Mouse (Mus musculus) layer of hippocampus, postnatal 14 days (tissue): ENCODE data around the gene Egln2. TPM values are rescaled to one million over a fixed set of nuclear protein-coding genes. Genes with fewer than 3 reads are reported as not detected.

Experiments used
- DNase-seq, 2 experiments: peaks; one replicate each; pipeline ENCODE4 v3.0.0; 2021 to 2022; ENCODE audit warnings: low spot score in 2 of 2, mixed read lengths in 1 of 2
- total RNA-seq, 2 experiments: library from RNA; stranded (reverse); gene quantifications; 2 replicates each; pipeline ENCODE4 v1.2.3; 2021

The Egln2 gene
- total RNA-seq, 2 experiments from 2014 or later, result 88.1 to 90.7 TPM

- peak; percentile 100 for DNase-seq
Observed at GRCm38 (mm10) chr7:27178324-27179216, 12.0 kb upstream of the Egln2 start, which contains the start of gene Rab4b. Rab4b (minus strand) TSS chr7:27178896.

DNA sequence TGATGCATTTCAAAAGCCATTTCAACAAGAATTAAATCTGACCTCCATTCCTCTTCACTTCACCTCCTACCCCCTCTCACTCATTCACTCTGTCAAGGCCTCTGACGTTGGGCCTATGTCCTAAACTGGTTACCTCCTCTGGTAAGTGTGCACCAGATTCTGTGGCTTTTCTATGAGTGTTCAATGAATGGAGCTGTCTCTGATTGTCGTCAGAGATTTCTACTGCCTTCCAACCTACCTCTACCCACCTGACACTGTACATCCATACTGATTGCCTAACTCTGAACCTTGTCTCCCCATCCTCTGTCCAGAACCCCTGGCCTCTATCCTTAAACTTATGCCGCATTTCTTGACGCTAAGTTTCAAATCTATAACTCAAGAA, 11.3 kb upstream of the Egln2 start:
- DNase-seq, result no peak

GRCm38 (mm10) chr7:27174896-27175295, 8.3 kb upstream of the Egln2 start:
- DNase-seq, result no peak

- DNase-seq, result no peak
Observed at GRCm38 (mm10) chr7:27174496-27174895, 7.9 kb upstream of the Egln2 start.

DNA sequence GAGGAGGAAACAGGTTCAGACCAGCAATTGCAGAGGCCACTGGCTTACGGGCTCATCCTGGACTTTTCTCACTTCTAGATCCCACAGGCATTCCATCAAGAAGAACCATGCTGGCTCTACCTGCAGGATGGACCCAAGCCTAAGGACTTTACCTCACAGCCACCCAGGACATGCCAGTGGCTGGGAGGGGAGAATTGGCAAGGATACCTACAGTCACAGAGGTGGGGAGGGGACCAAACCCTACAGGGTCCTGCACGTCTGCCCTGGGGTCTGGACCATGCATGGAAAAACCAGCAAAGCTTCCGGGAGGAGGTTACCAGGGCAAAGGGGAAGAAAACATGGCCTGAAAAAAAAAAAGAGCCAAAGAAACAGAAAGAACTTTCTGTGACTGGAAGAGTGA, 4.4 kb upstream of the Egln2 start:
- DNase-seq, result no peak

- DNase-seq, result no peak
Observed at GRCm38 (mm10) chr7:27168371-27168770, 1.8 kb upstream of the Egln2 start.

DNA sequence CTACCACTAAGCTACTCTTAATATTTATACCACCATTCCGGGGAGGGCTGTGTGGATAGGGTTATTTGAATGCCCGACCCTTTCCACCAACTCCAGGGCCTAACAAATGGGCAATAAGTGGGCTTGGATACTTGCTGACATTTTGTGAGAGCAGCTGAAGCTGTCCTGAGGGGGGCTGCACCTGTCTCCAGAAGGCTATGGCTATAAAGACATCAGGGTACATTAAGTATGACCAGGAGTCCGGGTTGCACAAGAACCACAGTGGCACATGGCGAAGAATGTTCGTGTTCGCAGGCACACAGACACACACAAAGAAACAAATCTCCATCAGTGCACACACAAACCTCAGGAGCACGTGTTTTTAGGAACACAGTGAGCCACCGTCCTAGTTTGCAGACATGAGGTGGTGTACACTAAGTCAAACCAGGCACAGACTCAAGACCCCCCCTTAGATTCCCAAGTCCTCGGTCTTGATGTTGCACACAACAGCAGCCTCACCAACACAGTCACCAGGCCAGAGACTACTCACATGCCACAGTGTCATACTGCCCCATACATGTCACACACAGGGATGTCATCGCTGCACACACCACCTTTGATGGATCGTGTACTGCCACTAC, 983 bp upstream of the Egln2 start:
- DNase-seq, result no peak

DNA sequence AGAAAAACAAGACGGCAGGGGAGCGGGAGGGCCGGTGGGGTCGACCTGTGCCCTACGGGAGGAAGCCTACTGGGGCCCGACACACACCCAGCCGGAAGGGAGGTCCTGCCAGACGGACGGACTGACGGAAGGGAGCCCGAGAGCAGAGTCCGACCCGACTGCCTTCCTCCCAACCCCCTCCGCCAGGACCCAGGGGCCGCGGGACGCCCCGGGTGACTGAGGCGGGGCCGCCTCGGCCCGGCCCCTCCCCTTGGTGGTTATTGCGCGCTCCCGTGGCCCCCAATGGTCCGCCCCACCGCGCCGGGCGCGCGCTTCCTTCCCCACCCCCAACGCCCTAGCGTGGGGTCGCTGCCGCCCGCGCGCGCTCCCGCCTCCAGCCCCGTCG, 381 bp downstream of the Egln2 start:
- DNase-seq, result peak; percentile 77 to 80

DNA sequence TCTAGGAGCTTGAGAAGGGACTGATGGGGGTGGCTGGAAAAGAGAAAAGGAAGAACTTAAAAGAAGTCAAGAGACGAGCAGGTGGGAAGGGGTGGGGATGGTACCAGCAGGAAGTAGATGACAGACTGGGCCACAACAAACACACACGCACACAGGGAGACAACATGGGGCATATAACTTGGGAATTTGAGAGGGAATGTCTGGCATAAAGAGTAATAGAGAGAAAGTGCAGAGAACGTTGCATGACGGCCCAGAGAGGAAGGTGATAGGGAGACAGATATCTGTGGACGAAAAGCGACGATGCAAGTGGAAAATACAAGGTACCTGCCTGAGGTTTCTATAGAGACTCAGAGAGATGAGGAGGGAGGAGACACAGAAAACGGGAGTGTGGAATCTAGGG, 906 bp downstream of the Egln2 start:
- DNase-seq, result no peak

DNA sequence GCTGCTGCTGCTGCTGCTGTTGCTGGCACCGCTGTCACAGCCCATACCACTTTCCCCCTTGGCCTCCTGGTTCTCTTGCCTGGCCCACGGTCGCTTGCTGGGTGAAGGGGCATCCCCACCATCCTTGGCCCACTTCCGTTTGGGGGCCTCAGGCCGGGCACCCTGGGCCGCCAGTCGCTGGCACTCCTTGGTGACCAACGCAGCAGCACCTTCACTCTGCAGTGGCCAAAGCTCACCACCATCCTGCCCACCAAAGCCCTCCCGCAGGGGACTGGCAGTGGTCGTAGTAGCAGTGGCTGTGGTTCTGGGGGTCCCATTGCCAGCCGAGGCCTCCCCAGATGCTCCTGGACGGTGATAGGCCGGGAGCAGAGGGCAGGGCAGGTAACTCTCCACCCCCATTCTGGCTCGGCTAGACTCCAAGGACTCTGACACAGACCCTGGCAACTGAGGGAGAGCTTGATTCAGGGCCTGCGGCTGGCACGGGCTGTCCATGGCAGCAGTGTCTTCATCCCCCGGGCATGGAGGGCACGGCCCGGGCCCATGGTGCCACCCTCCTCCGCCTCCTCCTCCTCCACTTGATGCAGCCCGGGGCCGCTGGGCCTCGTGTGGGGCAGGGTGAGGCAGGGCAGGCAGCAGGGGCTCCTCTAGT, 1.5 kb downstream of the Egln2 start:
- DNase-seq, result no peak

DNA sequence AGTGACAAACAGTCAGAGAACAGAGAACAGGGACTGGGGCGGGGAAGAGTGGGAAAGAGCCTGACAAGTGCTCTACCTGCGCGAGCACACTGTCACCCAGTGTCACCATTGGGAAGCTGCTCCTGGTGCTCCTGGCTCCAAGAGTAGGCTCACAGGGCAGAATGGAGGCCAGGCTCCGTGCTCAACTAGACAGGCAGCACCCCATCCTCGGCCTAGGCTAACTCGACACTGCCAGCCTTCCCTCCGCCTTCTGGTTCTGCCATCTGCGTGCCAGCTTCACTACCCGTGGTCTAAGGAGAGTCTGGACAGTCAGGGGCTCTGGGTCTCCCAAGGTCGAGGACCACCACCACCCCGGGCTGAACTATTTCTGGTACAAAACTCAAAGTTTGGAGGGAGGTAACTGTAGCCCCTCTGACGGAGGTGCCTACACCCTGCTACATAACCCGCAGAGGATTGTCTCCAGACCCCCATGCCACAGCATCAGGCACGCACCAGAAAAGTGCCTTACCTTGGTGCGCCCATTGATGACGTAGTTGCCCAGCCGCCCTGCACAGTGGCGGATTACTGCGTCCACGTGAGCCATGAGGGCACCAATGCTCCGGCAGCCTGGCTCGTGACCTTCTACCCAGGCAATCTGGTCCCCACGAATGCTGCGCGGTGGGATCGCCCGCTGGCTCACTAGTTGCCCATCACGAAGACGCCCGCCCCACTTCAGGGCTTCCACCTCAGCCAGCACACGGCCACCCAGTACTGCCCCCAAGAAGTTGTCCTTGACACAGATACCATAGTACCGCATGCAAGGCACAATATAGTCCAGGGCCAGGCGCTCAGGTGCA, 2.3 kb downstream of the Egln2 start:
- no peak for DNase-seq

DNA sequence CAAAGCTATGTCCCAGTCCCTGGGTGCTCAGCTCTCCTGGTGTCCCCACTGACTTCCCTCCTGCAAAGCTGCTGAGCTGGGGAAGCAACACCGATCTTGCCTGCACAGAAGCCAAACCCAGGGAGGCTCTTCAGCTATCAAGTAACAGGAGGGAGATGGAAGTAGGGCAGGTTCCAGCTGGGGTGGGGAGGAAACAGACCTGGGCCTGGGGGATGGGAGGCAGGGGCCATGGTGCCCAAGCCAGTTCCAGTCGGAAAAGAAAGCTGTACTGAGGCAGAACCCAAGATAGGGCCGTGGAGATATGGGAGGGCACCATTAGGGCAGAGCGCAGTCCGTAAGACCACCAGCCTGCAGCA, 3.2 kb downstream of the Egln2 start:
- no peak for DNase-seq

- DNase-seq, result no peak
Observed at GRCm38 (mm10) chr7:27162780-27163449, 3.7 kb downstream of the Egln2 start.

DNA sequence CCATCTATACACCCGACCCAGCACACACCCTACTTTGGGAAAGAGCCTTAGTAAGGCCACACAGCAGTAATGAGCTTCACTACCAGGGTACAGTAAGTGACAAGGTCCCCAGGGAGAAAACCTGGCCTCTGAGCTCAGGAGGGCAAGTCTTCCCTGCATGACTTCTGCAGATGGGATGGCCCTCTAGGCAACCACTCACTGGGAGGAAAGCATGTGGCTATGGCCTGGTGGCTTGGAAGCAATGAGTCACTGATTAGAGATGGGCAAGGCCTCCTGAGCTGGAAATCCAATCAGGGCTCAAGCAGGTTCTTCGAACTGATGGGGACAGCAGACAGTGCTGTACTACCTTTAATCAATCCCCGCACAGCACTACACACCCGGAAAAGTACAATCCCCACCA, 4.9 kb downstream of the Egln2 start:
- DNase-seq, result no peak

DNA sequence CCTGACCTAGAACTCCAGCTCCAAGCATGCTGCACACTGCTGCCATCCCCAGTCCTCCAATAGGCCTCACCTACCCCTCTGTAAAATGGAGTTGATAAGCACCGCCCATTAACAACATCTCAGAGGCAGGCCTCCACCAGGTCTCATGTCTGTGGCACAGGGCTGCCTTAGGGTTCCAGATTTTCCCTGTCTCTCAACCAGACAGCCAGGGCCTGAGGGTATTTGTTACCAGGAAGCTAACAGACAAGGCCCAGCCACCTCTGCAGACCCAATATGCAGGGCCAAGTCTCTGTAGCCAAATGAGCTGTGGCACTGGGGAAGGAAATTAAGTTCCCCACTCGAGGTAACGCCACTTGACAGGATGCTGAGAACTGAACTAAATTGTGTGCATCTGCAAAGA, 5.7 kb downstream of the Egln2 start:
- DNase-seq, result no peak

GRCm38 (mm10) chr7:27159882-27160281, 6.7 kb downstream of the Egln2 start:
- DNase-seq, result peak; percentile 87 to 92

DNA sequence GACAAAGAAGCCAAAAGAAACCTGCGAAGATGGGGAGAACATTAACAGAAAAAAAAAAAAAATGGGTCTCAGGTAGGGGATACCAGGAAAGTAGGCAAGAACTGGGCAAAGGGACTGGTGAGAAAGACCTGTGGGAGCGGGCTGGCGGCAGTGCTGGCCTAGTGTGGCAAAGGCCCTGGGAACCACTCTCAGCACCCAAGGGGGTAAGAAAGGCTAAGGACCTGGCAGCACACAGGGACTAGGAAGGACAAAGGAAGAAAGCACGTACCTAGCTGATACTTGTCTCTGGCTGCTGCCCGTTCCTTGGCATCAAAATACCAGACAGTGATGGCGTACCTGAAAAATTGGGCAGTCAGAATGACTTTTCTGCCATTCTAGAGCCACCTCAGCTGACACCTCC, 7.3 kb downstream of the Egln2 start:
- DNase-seq, result no peak

- DNase-seq, result no peak
Observed at GRCm38 (mm10) chr7:27158171-27158570, 8.4 kb downstream of the Egln2 start.

GRCm38 (mm10) chr7:27156005-27156404, 10.6 kb downstream of the Egln2 start:
- no peak for DNase-seq

GRCm38 (mm10) chr7:27153205-27153764, 13.3 kb downstream of the Egln2 start, which contains the start of gene Cyp2t4:
Cyp2t4 (plus strand) TSS chr7:27153714.
- DNase-seq, result no peak
